Mouse (Mus musculus) splenic B cell, adult 2 months (primary cell): Measurements from ENCODE around the gene Bad.
A peak's percentile ranks its signal among the peaks of the same experiment; 100 is the strongest.

Source experiments
- DNase-seq: peaks from one replicate; pipeline ENCODE4 v3.0.0-alpha.2; 2011; ENCODE audit warnings: low read depth, low spot score
- H3K27me3 ChIP-seq: 2 replicates; pipeline ENCODE4 v1.6.1; 2012; ENCODE audit warnings: mild to moderate bottlenecking, low read length, moderate library complexity, mixed read lengths; ENCODE audit not compliant: control insufficient read depth, poor library complexity, insufficient read depth, severe bottlenecking
- H3K36me3 ChIP-seq: 2 replicates; pipeline ENCODE4 v1.6.1; 2012; ENCODE audit warnings: mild to moderate bottlenecking, low read length, moderate library complexity, mixed read lengths; ENCODE audit not compliant: control insufficient read depth, poor library complexity, insufficient read depth, severe bottlenecking

Bad gene

DNA sequence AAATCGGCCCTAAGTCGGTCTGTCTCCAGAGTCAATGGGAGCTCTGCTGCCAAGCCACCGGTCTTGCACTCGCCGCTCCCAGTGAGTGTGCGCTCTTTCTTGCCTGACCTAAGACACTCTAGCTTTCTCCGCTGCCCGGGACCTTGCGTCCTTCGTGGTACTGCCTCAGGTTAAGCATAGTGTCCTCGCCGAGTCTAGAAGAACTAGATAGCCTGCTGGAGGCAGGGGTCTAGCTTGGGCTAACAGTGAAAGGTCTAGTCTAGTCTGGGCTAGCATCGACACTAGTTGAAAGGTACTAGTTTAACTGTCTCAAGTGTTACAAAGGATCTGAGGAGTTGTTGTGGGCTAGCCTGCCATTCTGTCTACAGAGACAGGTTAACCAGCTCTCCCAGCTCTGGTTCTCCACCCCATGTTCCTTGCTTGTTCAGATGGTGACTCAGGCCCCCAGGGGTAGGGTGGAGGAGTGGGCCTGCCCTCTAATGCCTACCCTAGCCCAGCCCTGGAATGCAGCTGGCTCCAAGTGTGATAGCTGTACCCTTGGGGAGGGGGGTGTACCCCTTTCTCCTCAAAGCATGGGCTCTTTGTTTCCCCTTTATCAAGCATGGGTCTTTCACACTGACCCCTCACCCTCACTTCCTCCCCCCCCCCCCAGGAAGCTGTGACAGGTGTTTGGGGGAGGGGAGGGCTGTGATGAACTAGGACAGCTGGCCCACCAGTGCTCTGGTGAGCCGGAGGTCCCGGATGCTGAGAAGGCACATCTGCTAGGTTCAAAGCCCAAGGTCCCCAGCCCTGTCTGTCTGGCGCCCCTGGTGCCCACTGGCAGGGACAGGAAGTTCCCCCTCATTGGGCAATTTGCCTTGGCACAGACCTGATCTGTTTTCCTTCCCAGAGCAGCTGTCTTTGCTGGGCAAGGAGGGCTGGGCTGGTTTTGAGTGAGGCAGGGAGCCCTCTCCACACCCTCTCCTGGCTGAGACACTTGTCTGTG lies 34.2 kb downstream of the Bad start, which contains the start of gene Plcb3:
Plcb3 (minus strand) TSS at position 934 of the 985 bp plus-strand sequence.
- Histone ChIP-seq H3K36me3 (0 out of 2 replicates have a peak, but pooled peaks cover 1% of the 10 kb centered on the region), H3K27me3 (no peaks in the 10 kb centered on the region)
- peak; percentile 60 for DNase-seq

DNA sequence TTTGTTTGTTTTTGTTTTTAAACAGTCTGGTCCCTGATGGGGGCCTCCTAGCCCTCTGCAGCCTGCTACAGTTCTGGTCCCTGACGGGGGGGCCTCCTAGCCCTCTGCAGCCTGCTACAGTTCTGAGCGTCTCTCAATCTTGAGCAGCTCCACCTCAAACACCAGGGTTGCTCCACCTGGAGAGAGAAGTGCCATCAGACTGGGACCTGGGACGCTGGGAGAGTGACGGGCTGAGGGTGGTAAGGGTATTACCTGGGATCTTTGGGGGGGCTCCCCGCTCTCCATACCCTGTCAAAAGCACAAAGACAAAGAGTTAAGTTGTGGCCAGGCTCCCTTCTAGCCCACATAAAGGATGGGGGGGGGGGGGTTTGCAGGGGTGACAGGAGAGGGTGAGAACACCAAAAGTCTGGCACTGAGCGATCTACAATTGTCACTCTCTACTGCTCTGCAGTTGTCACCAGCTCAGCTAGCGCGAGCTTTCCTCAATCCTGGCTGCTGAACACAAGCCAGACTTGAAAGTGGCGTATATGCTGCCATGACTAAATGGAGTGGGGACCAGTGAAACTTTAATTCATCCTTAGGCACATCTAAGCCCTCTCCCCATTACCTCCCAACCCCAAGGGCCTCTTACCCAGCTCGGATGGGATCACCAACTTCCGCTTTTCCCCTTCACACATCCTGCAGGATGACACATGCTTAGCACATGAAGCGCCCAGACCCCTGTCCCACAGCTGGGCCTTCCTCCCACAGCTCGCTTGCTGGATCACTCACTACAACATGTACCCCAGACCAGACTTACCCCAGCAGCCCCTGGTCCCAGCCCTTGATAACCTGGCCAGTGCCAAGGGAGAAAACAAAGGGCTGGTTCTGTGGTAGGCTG lies 36.3 kb downstream of the Bad start:
- no peak for DNase-seq
- H3K27me3 ChIP-seq = no peaks in the 10 kb centered on the region
- H3K36me3 ChIP-seq = peaks cover 1% of the 10 kb centered on the region; the same call in 1 of the 2 replicates

DNA sequence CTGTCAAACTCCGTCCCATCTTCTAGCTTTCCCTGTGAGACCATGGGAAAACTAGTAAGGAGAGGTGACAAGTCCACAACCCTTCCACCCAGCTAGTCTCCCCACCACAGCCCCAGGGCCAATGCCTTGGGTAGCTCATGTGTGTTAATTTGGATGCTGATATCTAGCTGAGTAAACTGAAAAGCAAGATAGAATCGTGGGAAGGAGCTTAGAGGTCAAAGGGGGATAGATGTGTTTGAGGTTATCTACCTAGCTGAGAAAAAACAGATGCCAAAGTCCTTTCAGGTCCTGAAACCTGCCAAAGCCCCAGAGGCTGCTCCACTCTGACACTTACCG lies 36.9 kb downstream of the Bad start:
- DNase-seq = no peak
- Histone ChIP-seq H3K36me3 (peaks cover 1% of the 10 kb centered on the region; the same call in 1 of the 2 replicates), H3K27me3 (no peaks in the 10 kb centered on the region)

DNA sequence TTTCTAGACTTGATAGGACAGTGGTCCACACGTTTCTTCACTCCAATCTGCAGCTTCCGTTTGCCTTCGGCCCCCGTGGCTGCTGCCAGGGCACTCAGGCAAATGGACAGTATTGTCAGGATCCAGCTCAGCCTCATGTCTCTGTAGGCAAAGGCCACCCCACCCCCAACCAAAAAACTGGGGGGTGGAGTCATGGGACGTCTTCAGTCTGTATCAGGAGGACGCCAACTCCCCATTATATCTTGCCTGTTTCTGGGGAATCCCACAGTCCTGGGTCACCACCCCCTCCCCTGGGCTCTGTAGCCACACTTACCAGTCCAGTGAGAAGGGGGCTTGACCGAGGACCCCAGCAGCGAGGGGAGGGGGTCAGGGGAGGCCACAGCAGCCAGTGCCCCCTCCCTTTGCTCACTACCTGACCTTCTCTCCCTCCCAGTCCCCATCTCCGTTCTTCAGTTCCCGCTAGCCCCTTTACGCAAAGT lies 37.4 kb downstream of the Bad start:
- H3K27me3 ChIP-seq = no peaks in the 10 kb centered on the region
- peaks cover 1% of the 10 kb centered on the region for H3K36me3 ChIP-seq
- DNase-seq = no peak

- peaks cover 1% of the 10 kb centered on the region for H3K36me3 ChIP-seq
- H3K27me3 ChIP-seq = no peaks in the 10 kb centered on the region
- DNase-seq = peak; percentile 100
These were observed 38.1 kb downstream of the Bad start for GRCm38 (mm10) chr19:6979486-6980380.

DNA sequence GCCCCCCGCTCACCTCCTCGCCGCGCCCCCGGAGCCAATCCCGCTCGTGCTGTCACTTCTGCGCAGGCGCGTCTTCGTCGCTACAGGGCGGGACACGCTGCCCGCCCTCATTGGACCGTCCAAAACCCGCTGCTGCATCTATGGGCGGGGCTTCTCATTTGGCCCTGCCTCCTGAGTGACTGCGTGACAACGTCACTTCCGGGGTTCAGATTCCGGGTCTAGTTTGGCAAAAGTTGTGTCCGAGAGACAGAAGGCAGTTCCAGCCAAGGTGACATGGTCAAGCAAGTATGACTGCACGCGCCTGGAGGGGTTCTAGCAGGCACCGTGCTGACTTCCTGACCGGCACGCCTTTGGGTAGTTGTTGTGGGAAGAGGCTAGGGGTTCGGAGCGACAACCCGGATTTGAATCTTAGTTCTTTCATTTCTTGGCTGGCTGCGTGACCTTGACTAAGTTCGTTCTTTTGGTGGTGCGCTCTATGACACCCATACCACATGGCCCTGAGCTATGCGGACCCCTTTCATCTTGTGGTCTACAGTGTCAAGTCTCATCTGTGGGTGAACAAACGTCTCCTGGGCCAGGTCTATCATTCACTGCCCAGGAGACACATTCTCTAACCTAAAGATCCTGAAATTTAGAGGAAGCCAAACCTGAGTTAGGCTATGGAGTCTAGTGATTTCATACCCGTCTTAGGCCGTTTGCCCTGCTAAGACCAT lies 38.9 kb downstream of the Bad start, which contains the start of gene Fkbp2:
Fkbp2 (minus strand) TSS at position 121 of the 713 bp plus-strand sequence.
- Histone ChIP-seq H3K27me3 (no peaks in the 10 kb centered on the region), H3K36me3 (peaks cover 1% of the 10 kb centered on the region)
- peak; percentile 99 for DNase-seq

GRCm38 (mm10) chr19:6981465-6981864 lies 39.8 kb downstream of the Bad start:
- peaks cover 1% of the 10 kb centered on the region for H3K36me3 ChIP-seq
- H3K27me3 ChIP-seq = no peaks in the 10 kb centered on the region
- no peak for DNase-seq

DNA sequence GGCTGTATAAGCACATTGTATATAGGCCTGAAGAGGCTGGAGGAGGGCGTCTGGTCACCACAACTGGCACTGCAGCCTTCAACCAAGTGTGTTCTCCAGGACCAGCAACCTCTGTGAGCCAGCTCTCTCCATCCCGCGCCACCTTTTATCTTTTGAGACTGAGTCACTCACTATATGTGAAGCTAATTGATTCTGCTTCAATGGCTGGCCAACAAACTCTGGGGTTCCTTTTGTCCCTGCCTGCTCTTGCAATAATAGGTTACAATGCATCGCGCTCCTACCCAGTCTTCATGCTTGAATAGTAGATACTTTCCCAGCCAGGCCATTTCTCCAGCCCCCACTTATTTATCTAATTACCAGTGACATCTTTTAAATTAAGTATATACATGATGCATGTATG lies 42.0 kb downstream of the Bad start:
- DNase-seq = no peak
- Histone ChIP-seq H3K27me3 (no peaks in the 10 kb centered on the region), H3K36me3 (no peaks in the 10 kb centered on the region; the same call in none of the 2 replicates)

GRCm38 (mm10) chr19:6985300-6985699 lies 43.6 kb downstream of the Bad start:
- H3K36me3 ChIP-seq = no peaks in the 10 kb centered on the region; the same call in none of the 2 replicates
- DNase-seq = no peak
- H3K27me3 ChIP-seq = no peaks in the 10 kb centered on the region

- no peaks in the 10 kb centered on the region; the same call in none of the 2 replicates for H3K36me3 ChIP-seq
- no peak for DNase-seq
- H3K27me3 ChIP-seq = no peaks in the 10 kb centered on the region
These were observed 44.5 kb downstream of the Bad start for GRCm38 (mm10) chr19:6985951-6986708.

DNA sequence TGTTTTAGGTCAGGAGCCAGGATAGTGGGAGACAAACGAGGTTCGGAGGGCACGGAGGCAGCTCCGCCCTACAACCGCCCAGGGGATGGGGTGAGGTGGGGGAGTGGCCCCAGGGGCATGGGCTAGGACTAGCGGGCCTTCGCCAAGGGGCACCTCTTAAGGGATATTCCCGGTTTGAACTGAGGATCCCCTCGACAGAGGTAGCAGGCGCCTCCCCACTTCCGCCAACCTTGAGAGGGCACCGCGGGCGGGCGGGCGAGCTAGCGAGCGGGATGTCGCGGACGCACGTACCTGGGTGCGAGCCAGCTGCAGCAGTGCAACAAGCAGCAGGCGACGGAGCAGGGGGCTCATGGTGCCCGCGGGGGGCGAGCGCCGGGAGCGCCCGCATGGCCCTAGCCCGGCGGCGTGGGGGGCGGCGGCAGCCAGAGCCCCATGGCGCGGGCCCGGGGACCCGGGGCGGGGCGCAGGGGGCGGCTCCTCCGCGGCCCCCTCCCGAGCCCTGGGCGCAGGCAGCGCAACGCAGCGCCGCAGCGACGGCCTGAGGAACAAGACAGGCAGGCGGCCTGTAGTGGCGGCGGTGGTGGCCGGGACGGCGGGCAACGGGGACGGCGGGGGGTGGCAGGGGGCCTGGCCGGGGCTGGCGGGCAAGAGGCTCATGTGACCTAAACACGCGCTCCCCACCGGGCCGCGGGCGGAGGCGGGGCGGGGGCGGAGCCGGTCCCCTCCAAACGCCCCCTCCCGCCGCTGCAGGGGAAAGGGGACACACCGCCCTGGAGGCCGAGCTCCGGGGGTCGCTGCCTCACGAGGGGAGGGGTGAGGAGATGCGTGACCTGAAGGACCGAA lies 45.6 kb downstream of the Bad start, which contains the start of gene Vegfb:
Vegfb (minus strand) TSS at position 591 of the 843 bp plus-strand sequence.
- Histone ChIP-seq H3K27me3 (no peaks in the 10 kb centered on the region), H3K36me3 (no peaks in the 10 kb centered on the region; the same call in none of the 2 replicates)
- DNase-seq = peak; percentile 53

DNA sequence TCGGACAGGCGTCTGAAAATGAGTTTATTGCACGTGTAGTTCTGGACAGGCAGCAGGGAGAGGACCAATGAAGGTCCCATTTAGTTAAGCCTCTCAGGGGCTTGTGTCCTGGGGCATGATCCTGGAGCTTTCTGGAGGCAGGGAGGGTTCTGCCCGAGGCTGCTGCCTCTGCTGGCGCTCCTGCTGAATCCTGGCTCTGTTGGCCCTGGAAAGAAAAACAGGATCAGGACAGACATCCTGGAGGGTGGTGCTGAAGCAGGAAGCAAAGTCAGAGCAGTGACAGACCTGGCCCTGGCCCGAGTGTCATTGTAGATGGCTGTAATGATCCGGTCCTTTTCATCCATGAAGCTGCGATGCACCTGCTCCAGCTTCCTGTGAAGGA lies 46.2 kb downstream of the Bad start:
- H3K27me3 ChIP-seq = no peaks in the 10 kb centered on the region
- no peak for DNase-seq

More for the DNA sequence above, 46.2 kb downstream of the Bad start:
- no peaks in the 10 kb centered on the region; the same call in 1 of the 2 replicates for H3K36me3 ChIP-seq
